Mouse (Mus musculus) midbrain, postnatal 0 days (tissue): ENCODE results near the gene Snapin. TPM values are rescaled to one million over a fixed set of nuclear protein-coding genes. Genes with fewer than 3 reads are reported as not detected.

ENCODE experiments used
- ATAC-seq: fragments of 200-750 bp; cut with Nextera tagmentation; 2 replicates; pipeline ENCODE4 v1.8.0; 2017; ENCODE audit warnings: moderate number of reproducible peaks, mild to moderate bottlenecking, moderate TSS enrichment, moderate library complexity; ENCODE audit not compliant: low FRiP score
- DNase-seq: peaks from one replicate; pipeline ENCODE4 v3.0.0-alpha.2; 2015; ENCODE audit warnings: low spot score
- H3K27ac ChIP-seq: fragments of 300-500 bp; sonication (generic); 2 replicates; pipeline ENCODE4 v1.5.1; 2014; ENCODE audit warnings: low read depth, mild to moderate bottlenecking, low read length, mixed read lengths
- H3K27me3 ChIP-seq: fragments of 300-500 bp; sonication (generic); 2 replicates; pipeline ENCODE4 v1.6.1; 2014; ENCODE audit warnings: low read length, control low read depth, mixed read lengths; ENCODE audit not compliant: insufficient read depth
- H3K36me3 ChIP-seq: fragments of 300-500 bp; sonication (generic); 2 replicates; pipeline ENCODE4 v1.6.1; 2014; ENCODE audit warnings: low read length, control low read depth, mixed read lengths; ENCODE audit not compliant: insufficient read depth
- H3K4me1 ChIP-seq: fragments of 300-500 bp; sonication (generic); 2 replicates; pipeline ENCODE4 v1.6.1; 2014; ENCODE audit warnings: mild to moderate bottlenecking, control low read depth, antibody characterized with exemption, low read length, mixed read lengths; ENCODE audit not compliant: insufficient read depth
- H3K4me2 ChIP-seq: fragments of 300-500 bp; sonication (generic); 2 replicates; pipeline ENCODE4 v1.6.1; 2014; ENCODE audit warnings: low read depth, mild to moderate bottlenecking, low read length, mixed read lengths; ENCODE audit not compliant: poor library complexity, severe bottlenecking
- H3K4me3 ChIP-seq: fragments of 300-500 bp; sonication (generic); 2 replicates; pipeline ENCODE4 v1.5.1; 2014; ENCODE audit warnings: low read depth, mild to moderate bottlenecking, low read length, moderate library complexity
- H3K9ac ChIP-seq: fragments of 300-500 bp; sonication (generic); replicated peaks from 2 replicates; pipeline ENCODE4 v1.6.1; 2014; ENCODE audit warnings: mild to moderate bottlenecking, low read length, moderate library complexity, mixed read lengths; ENCODE audit not compliant: poor library complexity, severe bottlenecking
- H3K9me3 ChIP-seq: fragments of 300-500 bp; sonication (generic); 2 replicates; pipeline ENCODE4 v1.6.1; 2016; ENCODE audit warnings: low read length, control low read depth
- CTCF ChIP-seq: IDR thresholded peaks from 2 replicates; pipeline ENCODE4 v1.5.1; 2016; ENCODE audit warnings: antibody characterized with exemption, mild to moderate bottlenecking
- WGBS: fragments of 180-500 bp; shearing (Covaris S2); extraction: QIAGEN DNeasy Blood & Tissue Kit; methylation state at CpG from one replicate; pipeline ENCODE4 v1.1.7; 2014; 5-methylcytosine and 5-hydroxymethylcytosine counted together
- polyA plus RNA-seq: library from polyadenylated mRNA; unstranded; fragments of >200 nt; fragmentation: Nextera tagmentation; extraction: Ambion mirVana; gene quantifications from 2 replicates; pipeline ENCODE4 v1.2.1, GENCODE M21; 2015
- total RNA-seq: library from RNA; depleted of rRNA; stranded (reverse); fragments of >200 nt; gene quantifications from 2 replicates; pipeline ENCODE4 v1.2.3, GENCODE M21; 2014

Gene Snapin
- total and polyA plus RNA-seq, 2 experiments from 2014 or later: 41.2 to 93.5 TPM

- H3K36me3 ChIP-seq: peaks cover 40% of the 10 kb centered on the region
- no peak for TF ChIP-seq CTCF
- no peak for ATAC-seq
- no peaks in the 10 kb centered on the region for H3K4me1 ChIP-seq
- no peak for DNase-seq
- no peak overlapping the region for H3K9ac ChIP-seq
- no peak overlapping the region for H3K27ac ChIP-seq
- no peaks in the 10 kb centered on the region for H3K9me3 ChIP-seq
- H3K4me3 ChIP-seq: no peak overlapping the region
- no peak overlapping the region for H3K4me2 ChIP-seq
- H3K27me3 ChIP-seq: no peaks in the 10 kb centered on the region
Measured at GRCm38 (mm10) chr3:90497597-90497996, 6.8 kb upstream of the Snapin start.

GRCm38 (mm10) chr3:90495850-90496525 is 5.2 kb upstream of the Snapin start:
- WGBS: 92% methylated on average over 7 of the region's 7 CpGs
- ATAC-seq: no peak
- TF ChIP-seq CTCF: no peak
- H3K27me3 ChIP-seq: no peaks in the 10 kb centered on the region
- no peak overlapping the region for H3K27ac ChIP-seq
- H3K9me3 ChIP-seq: no peaks in the 10 kb centered on the region
- no peak overlapping the region for H3K4me3 ChIP-seq
- peaks cover 33% of the 10 kb centered on the region for H3K36me3 ChIP-seq
- no peaks in the 10 kb centered on the region for H3K4me1 ChIP-seq
- no peak for DNase-seq
- H3K4me2 ChIP-seq: no peak overlapping the region
- no peak overlapping the region for H3K9ac ChIP-seq

DNA sequence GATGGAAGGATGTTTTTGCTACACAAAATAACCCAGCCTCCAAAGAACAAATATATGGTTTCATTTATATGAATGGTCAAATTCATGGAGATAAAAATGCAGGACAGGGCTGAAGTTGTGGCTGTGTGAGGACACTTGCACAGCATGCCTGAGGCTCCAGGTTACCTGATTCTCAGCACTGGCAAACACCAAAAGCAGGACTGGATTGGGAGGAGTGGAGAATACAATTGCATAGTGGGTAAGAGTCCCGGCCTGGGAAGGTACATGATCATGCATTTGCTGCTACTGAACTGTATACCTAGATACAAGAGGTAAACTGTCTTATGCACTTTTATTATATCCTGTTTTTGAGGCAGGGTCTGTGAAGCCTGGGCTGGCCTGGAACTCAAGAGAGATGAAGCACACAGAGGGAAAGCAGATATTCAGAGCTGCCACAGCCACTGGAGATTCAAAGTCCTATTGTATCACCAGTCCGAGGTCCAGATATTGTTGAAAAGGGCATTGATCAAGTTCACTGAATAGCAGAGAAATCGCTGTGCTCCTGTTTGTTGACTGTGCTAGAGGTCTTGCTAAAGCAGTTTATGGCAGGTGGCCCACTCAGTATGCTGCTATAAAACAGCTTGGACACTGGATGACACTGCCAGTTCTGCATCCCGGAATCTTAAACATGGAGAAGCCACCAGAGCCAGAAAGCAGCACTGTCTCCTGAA is 3.2 kb upstream of the Snapin start:
- Histone ChIP-seq H3K4me3 (no peak overlapping the region), H3K9me3 (no peaks in the 10 kb centered on the region), H3K27me3 (no peaks in the 10 kb centered on the region), H3K4me2 (no peak overlapping the region), H3K4me1 (no peaks in the 10 kb centered on the region), H3K27ac (no peak overlapping the region), H3K36me3 (peaks cover 29% of the 10 kb centered on the region), H3K9ac (no peak overlapping the region)
- DNase-seq (no peak), ATAC-seq (no peak)
- WGBS: 61% methylated on average over 4 of the region's 4 CpGs
- TF ChIP-seq CTCF: no peak

DNA sequence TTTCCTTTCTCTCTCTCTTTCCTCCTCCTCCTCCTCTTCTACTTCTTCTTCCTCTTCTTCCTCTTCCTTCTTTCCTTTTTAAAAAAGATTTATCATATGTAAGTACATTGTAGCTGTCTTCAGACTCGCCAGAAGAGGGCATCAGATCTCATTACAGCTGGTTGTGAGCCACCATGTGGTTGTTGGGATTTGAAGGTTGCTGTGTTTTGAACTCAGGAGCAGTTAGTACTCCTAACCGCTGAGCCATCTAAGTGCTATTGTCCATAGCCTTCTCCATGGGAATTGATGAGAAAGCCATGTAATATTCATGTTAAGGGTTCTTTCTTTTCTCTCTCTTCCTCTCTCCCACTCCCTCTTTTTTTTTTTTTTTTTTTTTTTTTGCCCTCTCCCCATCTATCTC is 517 bp upstream of the Snapin start:
- peak; percentile 33 for DNase-seq
- Histone ChIP-seq H3K27ac (no peak overlapping the region), H3K36me3 (peaks cover 29% of the 10 kb centered on the region), H3K4me3 (no peak overlapping the region), H3K4me2 (no peak overlapping the region), H3K9me3 (no peaks in the 10 kb centered on the region), H3K4me1 (no peaks in the 10 kb centered on the region), H3K27me3 (no peaks in the 10 kb centered on the region), H3K9ac (no peak overlapping the region)
- peak; percentile 58 for TF ChIP-seq CTCF
- WGBS: 40% methylated on average over 2 of the region's 2 CpGs
- ATAC-seq: peak; percentile 41; the same call in 1 of the 2 replicates

GRCm38 (mm10) chr3:90488576-90488975 is 2.3 kb downstream of the Snapin start:
- H3K36me3 ChIP-seq: peaks cover 37% of the 10 kb centered on the region
- no peaks in the 10 kb centered on the region for H3K4me1 ChIP-seq
- ATAC-seq (no peak), DNase-seq (no peak)
- no peak for TF ChIP-seq CTCF
- no peak overlapping the region for H3K9ac ChIP-seq
- no peaks in the 10 kb centered on the region for H3K9me3 ChIP-seq
- WGBS: 89% methylated on average over 6 of the region's 6 CpGs
- no peak overlapping the region for H3K27ac ChIP-seq
- no peaks in the 10 kb centered on the region for H3K27me3 ChIP-seq
- no peak overlapping the region for H3K4me3 ChIP-seq
- no peak overlapping the region for H3K4me2 ChIP-seq

GRCm38 (mm10) chr3:90486998-90487397 is 3.8 kb downstream of the Snapin start:
- TF ChIP-seq CTCF: no peak
- 80% methylated on average over 5 of the region's 5 CpGs for WGBS

More at GRCm38 (mm10) chr3:90486998-90487397, 3.8 kb downstream of the Snapin start:
- ATAC-seq: no peak
- H3K27ac ChIP-seq: no peak overlapping the region
- H3K27me3 ChIP-seq: no peaks in the 10 kb centered on the region
- H3K4me3 ChIP-seq: no peak overlapping the region
- no peak overlapping the region for H3K4me2 ChIP-seq
- peaks cover 47% of the 10 kb centered on the region for H3K36me3 ChIP-seq
- no peaks in the 10 kb centered on the region for H3K9me3 ChIP-seq
- DNase-seq: no peak
- H3K4me1 ChIP-seq: no peaks in the 10 kb centered on the region
- H3K9ac ChIP-seq: no peak overlapping the region
